Mouse (Mus musculus) B cell, adult 2 months (primary cell): ENCODE measurements around the gene Sh2d3c.

Source experiments
- DNase-seq, 2 experiments: peaks; one replicate each; pipeline ENCODE4 v3.0.0; 2022

Gene Sh2d3c

GRCm38 (mm10) chr2:32727435-32727834 is 6.6 kb downstream of the Sh2d3c start:
- DNase-seq = peak; percentile 86 to 89

- DNase-seq = no peak
Measured at GRCm38 (mm10) chr2:32728463-32728862, 7.6 kb downstream of the Sh2d3c start.

GRCm38 (mm10) chr2:32729547-32729946 is 8.7 kb downstream of the Sh2d3c start:
- no peak for DNase-seq

GRCm38 (mm10) chr2:32730854-32731253 is 10.0 kb downstream of the Sh2d3c start:
- no peak for DNase-seq

- no peak for DNase-seq
Measured at GRCm38 (mm10) chr2:32731911-32732310, 11.1 kb downstream of the Sh2d3c start.

- DNase-seq = no peak
Measured at GRCm38 (mm10) chr2:32732695-32733094, 11.8 kb downstream of the Sh2d3c start.

GRCm38 (mm10) chr2:32734480-32734879 is 13.6 kb downstream of the Sh2d3c start:
- DNase-seq = no peak

- DNase-seq = no peak
Measured at GRCm38 (mm10) chr2:32734933-32735332, 14.1 kb downstream of the Sh2d3c start.

- DNase-seq = no peak
Measured at GRCm38 (mm10) chr2:32736306-32736829, 15.5 kb downstream of the Sh2d3c start.

- no peak for DNase-seq
Measured at GRCm38 (mm10) chr2:32737008-32737407, 16.2 kb downstream of the Sh2d3c start.

- no peak for DNase-seq
Measured at GRCm38 (mm10) chr2:32739311-32739710, 18.5 kb downstream of the Sh2d3c start.

GRCm38 (mm10) chr2:32740916-32741272 is 20.0 kb downstream of the Sh2d3c start, which contains the start of gene 6330409D20Rik:
Gene 6330409D20Rik (minus strand): TSS chr2:32741016.
- DNase-seq = no peak

GRCm38 (mm10) chr2:32741273-32742172 is 20.7 kb downstream of the Sh2d3c start:
- no peak for DNase-seq

GRCm38 (mm10) chr2:32742173-32742531 is 21.3 kb downstream of the Sh2d3c start:
- DNase-seq = no peak

- no peak for DNase-seq
Measured at GRCm38 (mm10) chr2:32744272-32744982, 23.6 kb downstream of the Sh2d3c start.

GRCm38 (mm10) chr2:32749082-32749481 is 28.2 kb downstream of the Sh2d3c start:
- DNase-seq = no peak

GRCm38 (mm10) chr2:32750199-32750598 is 29.3 kb downstream of the Sh2d3c start:
- no peak for DNase-seq

GRCm38 (mm10) chr2:32750887-32751664 is 30.2 kb downstream of the Sh2d3c start:
- DNase-seq = no peak

- no peak for DNase-seq
Measured at GRCm38 (mm10) chr2:32751665-32752033, 30.8 kb downstream of the Sh2d3c start.

GRCm38 (mm10) chr2:32752181-32752580 is 31.3 kb downstream of the Sh2d3c start:
- no peak for DNase-seq

GRCm38 (mm10) chr2:32756674-32757055 is 35.8 kb downstream of the Sh2d3c start:
- no peak for DNase-seq

- peak; percentile 97 to 99 for DNase-seq
Measured at GRCm38 (mm10) chr2:32757056-32757845, 36.4 kb downstream of the Sh2d3c start, which contains the start of gene Tor2a. Gene Tor2a (plus strand): TSS chr2:32757234.
